Mouse (Mus musculus): ENCODE measurements around the gene Ajuba.

Ajuba gene

GRCm38 (mm10) chr14:54544703-54545102 is 32.7 kb downstream of the Ajuba start:
- DNase-seq (ENCODE audit: low read depth, low spot score), result no peak

GRCm38 (mm10) chr14:54540771-54541170 is 36.6 kb downstream of the Ajuba start:
- no peak for DNase-seq (ENCODE audit: low read depth, low spot score)

GRCm38 (mm10) chr14:54538580-54538979 is 38.8 kb downstream of the Ajuba start:
- no peak for DNase-seq (ENCODE audit: low read depth, low spot score)

- DNase-seq (ENCODE audit: low read depth, low spot score), result peak; percentile 83
Measured at GRCm38 (mm10) chr14:54528446-54529111, 48.8 kb downstream of the Ajuba start.

GRCm38 (mm10) chr14:54528007-54528393 is 49.4 kb downstream of the Ajuba start:
- DNase-seq (ENCODE audit: low read depth, low spot score), result no peak

GRCm38 (mm10) chr14:54527227-54528006 is 49.9 kb downstream of the Ajuba start:
- peak; percentile 81 for DNase-seq (ENCODE audit: low read depth, low spot score)

- peak; percentile 22 for DNase-seq (ENCODE audit: low read depth, low spot score)
Measured at GRCm38 (mm10) chr14:54523600-54523999, 53.8 kb downstream of the Ajuba start.
